ENCODE assay signal across 8 mouse cellular contexts in the genomic region with DNA sequence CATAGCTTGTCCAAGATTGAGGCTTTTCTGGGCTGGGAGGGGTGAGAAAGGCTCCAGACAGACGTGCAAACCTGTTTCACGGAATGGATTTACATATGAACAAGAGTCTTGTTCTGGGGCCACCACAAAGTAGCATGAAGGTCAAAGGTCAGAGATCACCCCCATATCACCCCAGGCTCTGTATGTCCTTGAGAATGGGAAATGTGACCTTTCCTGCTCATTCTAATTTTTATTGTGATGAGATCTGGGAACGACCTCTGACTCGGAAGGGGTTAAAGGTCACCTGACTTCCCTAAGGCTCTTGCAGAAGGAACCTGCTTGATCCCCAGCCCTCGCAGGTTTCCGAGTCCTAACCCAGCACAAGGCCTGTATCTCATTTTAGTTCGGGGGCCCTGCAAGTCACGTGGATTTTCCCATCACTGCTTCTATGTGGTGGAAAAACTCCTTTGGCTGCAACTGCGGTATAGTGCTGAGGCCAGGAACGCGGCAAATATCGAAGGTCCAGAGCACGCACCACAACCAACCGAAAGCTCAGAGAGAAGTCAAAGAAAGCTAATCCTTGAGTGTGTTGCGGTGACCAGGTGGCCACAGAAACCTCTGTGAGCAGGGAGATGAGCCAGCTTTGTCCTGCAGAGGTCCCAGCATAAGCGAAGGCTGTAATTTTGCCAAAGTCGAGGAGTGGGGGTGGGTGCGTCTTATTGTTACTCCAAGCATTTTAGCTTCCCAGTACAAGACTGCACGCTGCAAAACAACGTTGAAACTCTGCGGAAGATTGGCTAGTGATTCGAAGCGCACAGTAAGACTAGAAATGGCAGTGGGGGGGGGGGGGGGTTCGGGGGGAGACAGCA.
DNase-seq lines count a peak whose midpoint lies in the region; ATAC-seq lines count a peak whose summit lies in the region.

No protein-coding gene starts in this region.

- peak; percentile 43 for ATAC-seq in forebrain, embryonic 16.5 days
- ATAC-seq in midbrain, embryonic 13.5 days: peak; percentile 38

- intact Hi-C loops in left cerebral cortex, postnatal 14 days (cut with DNase I): loop anchor here (5.0 kb wide), 1 partner anchor 170 kb away; a partner anchor contains a TSS

- DNase-seq in left cerebral cortex, postnatal 14 days (ENCODE audit: low spot score in 2 of 2): peak; percentile 16 to 67
- DNase-seq in left cerebral cortex, adult 11 months (ENCODE audit: low spot score): no peak
- peak; percentile 52 to 62 for DNase-seq in cerebellum, postnatal 10 days
- no peak for DNase-seq in thymus, postnatal 25 days
- DNase-seq in urinary bladder, postnatal 10 days (ENCODE audit: low spot score): no peak
- no peak for DNase-seq in natural killer cell, adult 2 months (ENCODE audit: low spot score in 2 of 2)

- peaks cover 19% of the 10 kb centered on the region for H3K4me1 ChIP-seq in forebrain, embryonic 16.5 days (replicated peaks; ENCODE audit: control insufficient read depth, insufficient read depth, low read length)
- H3K4me1 ChIP-seq in midbrain, embryonic 13.5 days (replicated peaks): peaks cover 23% of the 10 kb centered on the region

- H3K36me3 ChIP-seq in forebrain, embryonic 16.5 days (ENCODE audit: control insufficient read depth, insufficient read depth): no peaks in the 10 kb centered on the region
- H3K36me3 ChIP-seq in midbrain, embryonic 13.5 days: no peaks in the 10 kb centered on the region

- no peaks in the 10 kb centered on the region for H3K9me3 ChIP-seq in forebrain, embryonic 16.5 days (ENCODE audit: control insufficient read depth, low read length)
- H3K9me3 ChIP-seq in midbrain, embryonic 13.5 days: no peaks in the 10 kb centered on the region

- H3K9ac ChIP-seq in forebrain, embryonic 16.5 days (replicated peaks; ENCODE audit: low read depth, low read length): peak overlapping the region; percentile 57
- peak overlapping the region; percentile 54; the same call in 1 of the 2 replicates for H3K9ac ChIP-seq in midbrain, embryonic 13.5 days (replicated peaks)

- peak overlapping the region; percentile 68 for H3K4me2 ChIP-seq in forebrain, embryonic 16.5 days (ENCODE audit: low read length)
- peak overlapping the region; percentile 56 for H3K4me2 ChIP-seq in midbrain, embryonic 13.5 days (replicated peaks)

- 18% methylated on average over 24 of the region's 24 CpGs for WGBS in forebrain, embryonic 16.5 days
- 12% methylated on average over 24 of the region's 24 CpGs for WGBS in midbrain, embryonic 13.5 days

- no peaks in the 10 kb centered on the region for H3K27me3 ChIP-seq in forebrain, embryonic 16.5 days (replicated peaks; ENCODE audit: control insufficient read depth, insufficient read depth, low read length)
- peaks cover 5% of the 10 kb centered on the region; the same call in 1 of the 2 replicates for H3K27me3 ChIP-seq in midbrain, embryonic 13.5 days

- peak overlapping the region; percentile 89 for H3K27ac ChIP-seq in forebrain, embryonic 16.5 days (ENCODE audit: low read length)
- peak overlapping the region; percentile 84 for H3K27ac ChIP-seq in midbrain, embryonic 13.5 days

- peak overlapping the region; percentile 46 for H3K4me3 ChIP-seq in forebrain, embryonic 16.5 days (replicated peaks; ENCODE audit: low read length)
- peak overlapping the region; percentile 35 for H3K4me3 ChIP-seq in midbrain, embryonic 13.5 days (replicated peaks)

Comparison
In these comparisons a context has a peak if more than half of its experiments do, and no peak if none do; other contexts are left out.
1. DNase-seq: peak in left cerebral cortex, postnatal 14 days (2 of 2) and cerebellum, postnatal 10 days (2 of 2); none in left cerebral cortex, adult 11 months (single experiment), thymus, postnatal 25 days (single experiment), urinary bladder, postnatal 10 days (single experiment) and natural killer cell, adult 2 months (0 of 2).